Mouse (Mus musculus) myocyte (in vitro differentiated cells): ENCODE data around the gene P2rx5.

Source experiments
- POLR2A ChIP-seq: IDR thresholded peaks from one replicate; pipeline ENCODE4 v1.6.1; 2011; ENCODE audit warnings: low read depth, mild to moderate bottlenecking, control low read depth, moderate library complexity; ENCODE audit not compliant: insufficient read length
- POLR2AphosphoS2 ChIP-seq: IDR thresholded peaks from one replicate; pipeline ENCODE4 v1.6.1; 2011; ENCODE audit warnings: low read depth, control low read depth; ENCODE audit not compliant: insufficient read length

DNA sequence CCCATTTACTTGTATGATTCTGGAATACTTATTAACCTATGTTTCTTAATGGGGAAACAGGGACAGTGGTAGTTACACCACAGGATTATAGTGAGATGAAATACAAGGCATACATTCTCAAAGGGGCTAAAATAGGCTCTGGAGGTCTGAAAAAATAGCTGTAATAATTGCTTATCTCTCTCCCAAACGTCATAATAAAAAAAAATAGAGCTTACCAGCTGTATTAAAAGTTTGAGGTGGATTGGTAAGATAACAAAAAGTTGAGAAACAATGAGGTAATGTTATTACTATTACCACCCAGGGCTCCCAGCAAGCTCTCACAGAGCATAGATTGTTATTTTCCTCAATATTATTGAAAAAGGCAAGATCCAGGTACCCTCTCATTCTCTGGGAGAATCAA, 38.0 kb downstream of the P2rx5 start:
- no peak for TF ChIP-seq POLR2A
- TF ChIP-seq POLR2AphosphoS2: no peak
